Mouse (Mus musculus) heart, postnatal 0 days (tissue): ENCODE results near the gene Tapbp. TPM values are rescaled to one million over a fixed set of nuclear protein-coding genes. Genes with fewer than 3 reads are reported as not detected.
"Not testable (repeated sequence)": the region's sequence is repeated elsewhere in the genome, so short reads cannot be mapped to it uniquely, and the experiment has no call there.

Source experiments
- ATAC-seq: fragments of 200-750 bp; cut with Nextera tagmentation; 2 replicates; pipeline ENCODE4 v1.8.0; 2017; ENCODE audit warnings: low read depth, moderate number of reproducible peaks, moderate library complexity; ENCODE audit not compliant: insufficient read depth
- DNase-seq: peaks from one replicate; pipeline ENCODE4 v3.0.0-alpha.2; 2016; ENCODE audit warnings: low spot score
- H3K27ac ChIP-seq: fragments of 300-500 bp; sonication (generic); 2 replicates; pipeline ENCODE4 v1.5.1; 2014; ENCODE audit warnings: low read depth, mild to moderate bottlenecking
- H3K27me3 ChIP-seq: fragments of 300-500 bp; sonication (generic); 2 replicates; pipeline ENCODE4 v1.6.1; 2014; ENCODE audit warnings: low read length, mixed read lengths; ENCODE audit not compliant: control insufficient read depth, insufficient read depth
- H3K36me3 ChIP-seq: fragments of 300-500 bp; sonication (generic); replicated peaks from 2 replicates; pipeline ENCODE4 v1.6.1; 2014; ENCODE audit warnings: low read length, mixed read lengths; ENCODE audit not compliant: control insufficient read depth, insufficient read depth
- H3K4me1 ChIP-seq: fragments of 300-500 bp; sonication (generic); 2 replicates; pipeline ENCODE4 v1.6.1; 2014; ENCODE audit warnings: antibody characterized with exemption; ENCODE audit not compliant: control insufficient read depth, insufficient read depth
- H3K4me2 ChIP-seq: fragments of 300-500 bp; sonication (generic); 2 replicates; pipeline ENCODE4 v1.6.1; 2014; ENCODE audit warnings: low read depth, mild to moderate bottlenecking, low read length, moderate library complexity
- H3K4me3 ChIP-seq: fragments of 300-500 bp; sonication (generic); 2 replicates; pipeline ENCODE4 v1.5.1; 2014; ENCODE audit warnings: low read depth, low read length
- H3K9ac ChIP-seq: fragments of 300-500 bp; sonication (generic); replicated peaks from 2 replicates; pipeline ENCODE4 v1.6.1; 2014; ENCODE audit warnings: low read depth, low read length, mixed read lengths
- H3K9me3 ChIP-seq: fragments of 300-500 bp; sonication (generic); replicated peaks from 2 replicates; pipeline ENCODE4 v1.6.1; 2016; ENCODE audit warnings: low read length; ENCODE audit not compliant: control insufficient read depth
- CTCF ChIP-seq: IDR thresholded peaks from 2 replicates; pipeline ENCODE4 v1.5.1; 2016; ENCODE audit warnings: antibody characterized with exemption, control low read depth, low read depth
- EP300 ChIP-seq: IDR thresholded peaks from 2 replicates; pipeline ENCODE4 v1.6.1; 2016; ENCODE audit warnings: antibody characterized with exemption, low read depth
- WGBS: fragments of 180-500 bp; shearing (Covaris S2); extraction: QIAGEN DNeasy Blood & Tissue Kit; methylation state at CpG from one replicate; pipeline ENCODE4 v1.1.7; 2014; 5-methylcytosine and 5-hydroxymethylcytosine counted together
- polyA plus RNA-seq: library from polyadenylated mRNA; unstranded; fragments of >200 nt; fragmentation: Nextera tagmentation; extraction: Ambion mirVana; gene quantifications from 2 replicates; pipeline ENCODE4 v1.2.1, GENCODE M21; 2015
- total RNA-seq: library from RNA; depleted of rRNA; stranded (reverse); fragments of >200 nt; gene quantifications from 2 replicates; pipeline ENCODE4 v1.2.3, GENCODE M21; 2014; ENCODE audit warnings: low replicate concordance

Gene Tapbp
- total and polyA plus RNA-seq, 2 experiments from 2014 or later = 51.3 to 84.1 TPM

- TF ChIP-seq CTCF = 0 out of 2 replicates have a peak, but pooled peaks have one; percentile 2
- no peak for TF ChIP-seq EP300
- peak within 1 kb of the TSS; percentile 55 for H3K4me3 ChIP-seq
- H3K4me2 ChIP-seq = peak within 1 kb of the TSS; percentile 90
- under 1% methylated on average over 43 of the region's 45 CpGs for WGBS
- H3K9me3 ChIP-seq = no peaks in the 10 kb centered on the region
- DNase-seq (peak; percentile 84), ATAC-seq (peak; percentile 56)
- H3K36me3 ChIP-seq = peaks cover 20% of the 10 kb centered on the region
- peak within 1 kb of the TSS; percentile 57 for H3K9ac ChIP-seq
- H3K27ac ChIP-seq = peak within 1 kb of the TSS; percentile 82
- H3K27me3 ChIP-seq = no peaks in the 10 kb centered on the region
- peaks cover 32% of the 10 kb centered on the region for H3K4me1 ChIP-seq
Measured at GRCm38 (mm10) chr17:33951021-33951946, 35.6 kb downstream of the Tapbp start, which contains the start of gene B3galt4. Gene B3galt4, minus strand, starts transcription at chr17:33951488.

DNA sequence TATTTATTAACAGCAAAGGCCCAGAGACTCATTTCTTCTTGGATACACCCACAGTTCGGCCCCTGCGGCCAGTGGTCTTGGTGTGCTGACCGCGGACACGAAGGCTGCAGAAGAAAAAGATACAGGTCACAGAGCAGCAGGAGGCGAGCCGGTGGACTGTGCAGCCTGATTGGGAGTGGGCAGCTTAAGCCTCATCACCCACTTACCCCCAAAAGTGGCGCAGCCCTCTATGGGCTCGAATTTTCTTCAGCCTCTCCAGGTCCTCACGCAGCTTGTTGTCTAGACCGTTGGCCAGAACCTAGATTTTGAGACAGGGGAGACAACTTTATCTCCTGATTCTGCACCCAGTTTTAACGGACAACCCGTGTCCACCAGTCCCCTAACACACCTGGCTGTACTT, 36.3 kb downstream of the Tapbp start:
- Histone ChIP-seq H3K4me1 (peaks cover 37% of the 10 kb centered on the region), H3K36me3 (peaks cover 19% of the 10 kb centered on the region), H3K4me2 (peak overlapping the region; percentile 90; the same call in 1 of the 2 replicates)
- DNase-seq, ATAC-seq, H3K27ac ChIP-seq, H3K4me3 ChIP-seq, H3K27me3 ChIP-seq, H3K9ac ChIP-seq, H3K9me3 ChIP-seq: not testable (repeated sequence)
- 78% methylated on average over 13 of the region's 13 CpGs for WGBS

DNA sequence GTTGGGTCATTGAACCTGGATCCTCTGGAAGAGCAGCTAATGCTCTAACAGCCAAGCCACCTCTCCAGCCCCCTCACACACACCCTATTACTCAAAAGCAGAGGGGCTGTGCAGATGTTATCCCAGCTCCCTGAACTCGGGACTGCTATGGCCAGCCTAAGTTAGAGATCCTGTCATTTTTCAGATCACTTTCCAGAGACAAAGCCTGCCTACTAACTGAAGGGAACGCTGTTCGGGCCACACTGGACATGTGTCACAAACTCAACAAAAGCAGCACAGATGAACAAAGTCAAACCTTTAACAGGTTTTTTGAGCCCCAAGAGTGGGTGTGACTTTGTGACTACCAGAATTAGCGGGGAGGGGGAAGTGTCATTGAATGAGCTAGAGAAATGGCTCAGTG, 37.2 kb downstream of the Tapbp start:
- Histone ChIP-seq H3K27ac (no peak overlapping the region), H3K9me3 (no peaks in the 10 kb centered on the region), H3K4me3 (no peak overlapping the region), H3K4me2 (no peak overlapping the region), H3K27me3 (no peaks in the 10 kb centered on the region), H3K4me1 (peaks cover 37% of the 10 kb centered on the region), H3K36me3 (peaks cover 19% of the 10 kb centered on the region), H3K9ac (no peak overlapping the region)
- 76% methylated on average over 4 of the region's 4 CpGs for WGBS
- ATAC-seq (no peak), DNase-seq (no peak)
- TF ChIP-seq EP300 (no peak), CTCF (no peak)

DNA sequence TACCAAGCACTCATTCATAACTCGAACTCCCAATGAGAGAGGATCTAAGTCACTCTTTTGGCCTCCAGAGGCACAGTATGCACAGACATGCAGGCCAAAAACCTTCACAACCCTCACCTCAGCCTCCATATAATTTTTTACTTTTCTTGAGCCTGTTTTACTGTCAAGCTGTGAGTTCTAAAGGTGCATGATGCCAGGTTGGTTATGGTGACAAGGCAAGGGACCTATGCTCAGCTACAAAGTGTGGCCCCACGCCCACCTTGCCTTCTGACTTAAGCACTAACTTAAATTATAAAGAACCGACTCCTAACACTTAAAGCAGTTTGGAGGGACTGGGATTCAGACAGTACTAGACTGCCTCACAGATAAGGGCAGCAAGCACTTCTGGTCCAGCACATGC, 37.6 kb downstream of the Tapbp start:
- no peak for ATAC-seq
- Histone ChIP-seq H3K4me1 (peaks cover 37% of the 10 kb centered on the region), H3K9ac (no peak overlapping the region), H3K9me3 (no peaks in the 10 kb centered on the region), H3K4me3 (no peak overlapping the region), H3K27ac (no peak overlapping the region), H3K4me2 (no peak overlapping the region), H3K27me3 (no peaks in the 10 kb centered on the region), H3K36me3 (peaks cover 20% of the 10 kb centered on the region)
- TF ChIP-seq CTCF = no peak
- no peak for TF ChIP-seq EP300
- WGBS = 73% methylated on average over 3 of the region's 3 CpGs
- no peak for DNase-seq

DNA sequence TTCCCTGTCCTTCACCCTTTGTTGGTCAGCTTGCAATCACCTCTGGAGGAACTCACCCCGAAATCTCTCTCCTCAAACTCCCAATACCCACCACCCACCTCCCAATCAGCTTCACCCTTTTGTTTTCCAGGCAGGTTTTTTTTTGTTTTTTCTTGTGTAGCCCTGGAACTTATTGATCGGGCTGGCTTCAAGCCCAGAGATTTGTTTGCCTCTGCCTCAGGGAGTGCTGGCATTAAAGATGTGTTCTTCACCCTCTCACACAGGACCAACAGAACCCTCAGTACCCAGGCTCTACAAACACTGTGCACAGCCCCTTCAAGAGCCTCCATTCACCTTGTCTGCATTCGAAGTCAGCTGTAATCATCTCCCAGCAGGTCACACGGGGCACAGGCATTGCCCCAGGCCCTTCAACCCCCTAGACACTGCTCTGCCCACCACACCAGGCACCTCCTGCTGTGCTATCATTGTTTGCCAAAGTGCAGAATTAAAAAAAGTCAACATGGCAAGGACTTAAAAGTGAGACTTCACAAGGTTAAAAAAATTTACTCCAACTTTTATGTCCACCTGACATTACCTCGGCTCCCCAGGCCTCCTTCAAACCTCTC, 38.4 kb downstream of the Tapbp start:
- Histone ChIP-seq H3K27ac (peak overlapping the region; percentile 94; the same call in 1 of the 2 replicates), H3K27me3 (no peaks in the 10 kb centered on the region), H3K9me3 (no peaks in the 10 kb centered on the region), H3K4me1 (peaks cover 37% of the 10 kb centered on the region), H3K4me3 (peak overlapping the region; percentile 87), H3K9ac (peak overlapping the region; percentile 98), H3K36me3 (peaks cover 27% of the 10 kb centered on the region), H3K4me2 (peak overlapping the region; percentile 94)
- no peak for ATAC-seq
- WGBS = 44% methylated on average over 5 of the region's 5 CpGs
- no peak for TF ChIP-seq EP300
- TF ChIP-seq CTCF = no peak
- no peak for DNase-seq
